Mouse (Mus musculus) limb, embryonic 10.5 days (tissue): ENCODE measurements at regions not wholly inside any gene's neighbourhood (a gene's known extent, or its start where the extent isn't known, plus 50 kb on each side); places are given as distances from the start of the nearest gene placed in this dataset.
"Not testable (repeated sequence)": the region's sequence is repeated elsewhere in the genome, so short reads cannot be mapped to it uniquely, and the experiment has no call there.

Source experiments
- DNase-seq: peaks from one replicate; pipeline ENCODE4 v3.0.0-alpha.2; 2017; ENCODE audit warnings: low spot score
- H3K27ac ChIP-seq: fragments of 300-500 bp; sonication (generic); 2 replicates; pipeline ENCODE4 v1.5.1; 2016; ENCODE audit warnings: mild to moderate bottlenecking
- H3K27me3 ChIP-seq: fragments of 300-500 bp; sonication (generic); 2 replicates; pipeline ENCODE4 v1.6.1; 2016; ENCODE audit warnings: low read depth, mild to moderate bottlenecking; ENCODE audit not compliant: poor library complexity, severe bottlenecking
- H3K36me3 ChIP-seq: fragments of 300-500 bp; sonication (generic); 2 replicates; pipeline ENCODE4 v1.6.1; 2016; ENCODE audit warnings: mild to moderate bottlenecking, moderate library complexity
- H3K4me1 ChIP-seq: fragments of 300-500 bp; sonication (generic); 2 replicates; pipeline ENCODE4 v1.6.1; 2016
- H3K4me3 ChIP-seq: fragments of 300-500 bp; sonication (generic); 2 replicates; pipeline ENCODE4 v1.5.1; 2016; ENCODE audit warnings: mild to moderate bottlenecking, moderate library complexity
- H3K9me3 ChIP-seq: fragments of 300-500 bp; sonication (generic); replicated peaks from 2 replicates; pipeline ENCODE4 v1.6.1; 2016; ENCODE audit warnings: mild to moderate bottlenecking
- WGBS: fragments of 180-500 bp; shearing (Covaris S2); methylation state at CpG from one replicate; pipeline ENCODE4 v1.1.7; 2016; 5-methylcytosine and 5-hydroxymethylcytosine counted together

GRCm38 (mm10) chr8:100034474-100034873, 618.2 kb upstream of the Cdh8 start:
- H3K27me3 ChIP-seq = no peaks in the 10 kb centered on the region
- no peak for DNase-seq
- no peaks in the 10 kb centered on the region for H3K9me3 ChIP-seq
- no peaks in the 10 kb centered on the region for H3K4me1 ChIP-seq
- no peak overlapping the region for H3K27ac ChIP-seq
- WGBS = 62% methylated on average over 4 of the region's 4 CpGs
- H3K4me3 ChIP-seq = no peak overlapping the region
- no peaks in the 10 kb centered on the region for H3K36me3 ChIP-seq

DNA sequence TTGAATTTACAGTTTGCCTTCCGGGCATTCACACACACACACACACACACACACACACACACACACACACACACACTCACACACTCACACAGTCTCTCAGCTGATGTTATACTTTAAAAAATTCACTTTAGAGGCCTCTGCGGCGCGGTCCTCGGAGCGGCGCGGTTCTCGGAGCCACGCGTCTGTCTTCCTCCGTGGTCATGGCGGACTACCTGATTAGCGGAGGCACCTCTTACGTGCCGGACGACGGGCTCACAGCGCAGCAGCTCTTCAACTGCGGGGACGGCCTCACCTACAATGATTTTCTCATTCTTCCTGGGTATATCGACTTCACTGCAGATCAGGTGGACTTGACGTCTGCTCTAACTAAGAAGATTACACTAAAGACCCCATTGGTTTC, 614.1 kb upstream of the Cdh8 start:
- 98% methylated on average over 23 of the region's 23 CpGs for WGBS
- not testable (repeated sequence) for H3K4me1 ChIP-seq, H3K27me3 ChIP-seq, H3K4me3 ChIP-seq, H3K27ac ChIP-seq, H3K9me3 ChIP-seq, DNase-seq, H3K36me3 ChIP-seq

- Histone ChIP-seq H3K36me3 (no peaks in the 10 kb centered on the region), H3K27me3 (no peaks in the 10 kb centered on the region), H3K27ac (no peak overlapping the region), H3K4me1 (no peaks in the 10 kb centered on the region), H3K4me3 (no peak overlapping the region), H3K9me3 (no peaks in the 10 kb centered on the region)
- WGBS = 93% methylated on average over 1 of the region's 1 CpGs
- no peak for DNase-seq
These were observed 599.4 kb upstream of the Cdh8 start for GRCm38 (mm10) chr8:100015638-100016037.

- H3K27me3 ChIP-seq = no peaks in the 10 kb centered on the region
- H3K4me1 ChIP-seq = no peaks in the 10 kb centered on the region
- no peaks in the 10 kb centered on the region for H3K36me3 ChIP-seq
- no peaks in the 10 kb centered on the region for H3K9me3 ChIP-seq
- 100% methylated on average over 1 of the region's 1 CpGs for WGBS
- DNase-seq = no peak
- no peak overlapping the region for H3K27ac ChIP-seq
- H3K4me3 ChIP-seq = no peak overlapping the region
These were observed 583.3 kb upstream of the Cdh8 start for GRCm38 (mm10) chr8:99999554-99999953.

- 72% methylated on average over 5 of the region's 5 CpGs for WGBS
- DNase-seq = no peak
- Histone ChIP-seq H3K36me3 (no peaks in the 10 kb centered on the region), H3K4me1 (no peaks in the 10 kb centered on the region), H3K27me3 (no peaks in the 10 kb centered on the region), H3K9me3 (no peaks in the 10 kb centered on the region), H3K27ac (no peak overlapping the region), H3K4me3 (no peak overlapping the region)
These were observed 567.4 kb upstream of the Cdh8 start for GRCm38 (mm10) chr8:99983696-99984095.

- H3K27ac ChIP-seq = no peak overlapping the region
- no peak for DNase-seq
- H3K27me3 ChIP-seq = no peaks in the 10 kb centered on the region
- H3K4me1 ChIP-seq = no peaks in the 10 kb centered on the region
- no peaks in the 10 kb centered on the region for H3K9me3 ChIP-seq
- H3K4me3 ChIP-seq = no peak overlapping the region
- no peaks in the 10 kb centered on the region for H3K36me3 ChIP-seq
These were observed 538.4 kb upstream of the Cdh8 start for GRCm38 (mm10) chr8:99954697-99955096.

DNA sequence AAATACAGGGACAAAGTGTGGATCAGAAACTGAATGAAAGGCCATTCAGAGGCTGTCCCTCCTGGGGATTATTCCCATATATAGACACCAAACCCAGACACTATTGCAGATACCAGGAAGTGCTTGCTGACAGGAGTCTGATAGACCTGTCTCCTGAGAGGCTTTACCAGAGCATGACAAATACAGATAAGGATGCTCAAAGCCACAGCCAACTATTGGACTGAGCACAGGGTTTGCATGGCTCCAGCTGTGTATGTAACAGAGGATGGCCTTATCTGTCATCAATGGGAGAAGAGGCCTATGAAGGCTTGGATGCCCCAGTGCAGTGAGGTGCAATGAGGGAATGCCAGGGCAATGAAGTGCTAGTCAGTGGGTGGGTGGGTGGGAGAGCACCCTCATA, 537.6 kb upstream of the Cdh8 start:
- no peak for DNase-seq
- Histone ChIP-seq H3K27me3 (no peaks in the 10 kb centered on the region), H3K27ac (no peak overlapping the region), H3K9me3 (no peaks in the 10 kb centered on the region), H3K4me1 (no peaks in the 10 kb centered on the region), H3K4me3 (no peak overlapping the region), H3K36me3 (no peaks in the 10 kb centered on the region)

- Histone ChIP-seq H3K27ac (no peak overlapping the region), H3K9me3 (no peaks in the 10 kb centered on the region), H3K27me3 (no peaks in the 10 kb centered on the region), H3K36me3 (no peaks in the 10 kb centered on the region), H3K4me1 (no peaks in the 10 kb centered on the region), H3K4me3 (no peak overlapping the region)
- DNase-seq = no peak
- 90% methylated on average over 5 of the region's 5 CpGs for WGBS
These were observed 516.9 kb upstream of the Cdh8 start for GRCm38 (mm10) chr8:99933159-99933558.
